Mouse (Mus musculus): ENCODE measurements around the gene Pqlc3. TPM values are rescaled to one million over a fixed set of nuclear protein-coding genes. Genes with fewer than 3 reads are reported as not detected.

Gene Pqlc3
- 29.8 and 37.5 TPM in 2 replicates for polyA plus RNA-seq (2012)

DNA sequence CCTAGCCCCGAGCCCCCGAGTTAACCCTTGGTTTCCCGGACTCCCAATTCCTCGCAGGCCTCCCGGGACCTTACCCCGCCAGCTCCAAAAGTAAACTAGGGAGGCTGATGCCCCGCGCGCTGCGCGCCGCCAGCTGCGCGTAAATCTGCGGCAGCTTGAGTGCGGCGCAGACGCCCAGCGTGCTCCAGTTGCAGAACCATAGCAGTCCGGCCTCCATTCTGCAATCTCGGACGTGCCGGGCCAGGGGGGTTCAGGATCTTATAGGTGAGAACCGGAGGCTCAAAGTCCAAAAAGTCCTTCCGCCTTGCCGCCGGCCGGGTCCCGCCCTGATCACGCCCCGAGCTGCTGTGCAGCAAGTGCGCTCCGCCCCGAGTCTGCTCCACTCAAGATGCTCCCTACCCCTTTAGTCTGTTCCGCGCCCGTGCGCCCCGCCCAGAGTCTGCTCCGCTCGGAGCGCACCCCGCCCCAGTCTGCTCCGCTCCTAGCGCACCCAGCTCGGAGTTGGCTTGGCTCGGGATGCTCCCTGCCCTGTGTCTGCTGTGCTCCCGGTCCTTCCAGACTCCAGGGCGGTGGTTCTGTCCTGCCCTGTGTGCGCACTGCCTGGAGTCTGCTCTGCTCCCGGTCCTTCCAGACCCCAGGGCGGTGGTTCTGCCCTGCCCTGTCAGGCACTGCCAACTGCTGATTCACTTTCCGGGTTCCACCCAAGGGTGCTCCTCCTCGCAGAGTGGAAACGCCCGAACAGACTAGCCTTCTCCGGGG is at the start of gene Pqlc3:
Gene Pqlc3 (minus strand): TSS at position 670 of the 759 bp plus-strand sequence.
- no peak for TF ChIP-seq GATA1 (IDR thresholded peaks at IDR 0.05; ENCODE audit: low read length)

DNA sequence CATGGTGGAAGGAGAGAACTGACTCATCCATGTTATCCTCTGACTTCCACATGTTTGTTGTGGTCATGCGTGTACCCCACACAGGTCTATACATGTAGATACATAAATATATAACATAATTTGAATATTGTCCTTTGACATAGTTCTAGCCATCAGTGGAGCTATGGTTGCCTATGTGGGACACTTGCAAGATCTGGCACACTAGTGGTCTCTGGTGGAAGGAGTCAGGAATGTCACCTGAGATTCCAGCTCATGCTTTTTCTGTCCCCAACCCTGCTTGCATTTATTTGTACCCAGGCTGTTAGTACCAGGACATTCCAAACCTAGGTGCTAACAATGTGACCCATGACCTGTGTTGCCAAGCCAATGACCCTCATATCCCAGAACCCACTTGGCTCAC is 49.6 kb upstream of the Pqlc3 start:
- TF ChIP-seq GATA1 (IDR thresholded peaks at IDR 0.05; ENCODE audit: low read length): no peak

DNA sequence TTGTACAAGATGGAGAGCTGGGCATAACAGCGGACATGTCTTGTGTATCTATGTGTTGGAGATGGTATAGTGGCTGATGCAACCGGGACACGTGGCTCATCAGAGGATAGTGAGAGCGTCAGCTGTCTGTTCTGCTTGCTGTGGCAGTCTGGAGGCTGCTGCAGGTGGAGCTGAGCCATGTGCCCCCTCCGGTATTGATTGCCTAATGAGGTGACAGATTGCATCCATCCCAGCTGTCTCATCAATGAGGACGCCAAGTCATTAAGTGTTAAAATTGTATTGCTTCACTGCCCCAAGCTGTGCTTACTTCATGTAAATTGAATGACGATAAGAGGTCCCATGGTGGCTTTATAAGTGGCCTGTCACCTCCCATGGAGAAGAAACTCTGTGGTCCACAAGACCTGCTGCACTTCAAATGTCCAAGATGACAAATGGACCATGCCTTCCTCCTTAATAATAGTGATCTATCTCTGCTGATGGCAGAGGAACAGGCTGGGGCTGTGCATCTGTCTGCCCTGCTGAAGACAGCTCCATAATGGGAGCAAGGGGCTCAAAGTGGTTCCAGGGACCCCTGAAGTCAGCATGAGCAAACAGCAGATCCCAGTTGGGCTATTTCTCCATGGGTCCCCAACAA is 48.9 kb upstream of the Pqlc3 start:
- no peak for TF ChIP-seq GATA1 (IDR thresholded peaks at IDR 0.05; ENCODE audit: low read length)

DNA sequence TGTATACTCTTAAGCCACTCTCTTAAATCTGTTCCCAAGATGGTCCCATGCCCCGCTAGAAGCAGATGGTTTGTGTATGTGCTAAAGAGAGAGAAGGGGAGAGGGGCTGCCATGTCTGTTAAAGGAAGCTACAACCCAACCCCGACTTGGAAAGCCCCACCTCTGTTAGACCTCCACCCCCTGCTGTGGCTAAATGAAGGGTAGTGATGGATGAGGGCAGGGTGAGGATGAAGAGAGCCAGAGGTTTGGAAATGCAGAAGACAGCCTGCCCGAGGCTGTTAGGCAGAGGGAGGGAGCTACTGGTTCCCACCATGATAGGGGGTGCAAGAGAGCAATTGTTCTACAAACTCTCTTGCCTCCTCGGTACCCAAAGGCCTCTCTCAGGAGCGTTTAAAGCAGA is 43.1 kb upstream of the Pqlc3 start:
- TF ChIP-seq GATA1 (IDR thresholded peaks at IDR 0.05; ENCODE audit: low read length): no peak

DNA sequence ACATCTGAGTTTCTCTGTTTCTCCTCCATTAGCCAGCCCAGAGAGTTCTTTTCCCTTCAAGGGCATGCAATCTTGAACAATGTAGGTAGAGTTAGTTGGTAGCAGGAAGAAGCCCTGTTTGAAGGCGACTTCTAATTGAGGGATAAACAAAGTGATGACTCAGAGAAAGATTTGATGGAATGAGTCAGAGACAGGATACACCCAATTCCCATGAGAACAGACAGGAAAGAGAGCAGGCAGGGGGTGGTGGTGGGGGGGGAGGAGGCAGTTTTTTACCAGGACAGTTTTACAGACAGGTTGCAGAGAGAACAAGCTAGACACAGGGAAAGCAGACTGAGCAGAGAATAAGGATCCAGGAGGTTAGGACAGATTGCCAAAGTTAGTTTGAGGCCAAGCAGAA is 40.4 kb upstream of the Pqlc3 start:
- TF ChIP-seq GATA1 (IDR thresholded peaks at IDR 0.05; ENCODE audit: low read length): no peak

DNA sequence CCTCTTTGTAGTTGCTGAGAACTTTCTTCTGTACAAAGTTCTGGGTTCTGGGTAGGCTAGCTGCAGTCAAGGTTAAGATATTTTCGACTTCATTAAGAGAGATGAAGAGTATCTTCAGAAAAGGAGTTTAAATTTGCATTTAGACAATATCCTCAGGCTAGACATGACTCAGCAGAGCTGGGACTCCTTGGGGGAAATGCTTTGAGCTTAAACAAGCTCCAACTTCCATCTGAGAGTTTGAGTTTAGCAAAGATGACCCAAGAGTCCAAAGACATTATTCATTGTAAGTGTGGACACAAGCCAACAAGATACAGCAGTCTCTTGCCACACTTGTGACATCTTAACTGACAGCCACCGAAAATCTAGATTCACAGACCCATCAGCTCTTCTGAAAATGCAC is 39.2 kb upstream of the Pqlc3 start:
- TF ChIP-seq GATA1 (IDR thresholded peaks at IDR 0.05; ENCODE audit: low read length): no peak

DNA sequence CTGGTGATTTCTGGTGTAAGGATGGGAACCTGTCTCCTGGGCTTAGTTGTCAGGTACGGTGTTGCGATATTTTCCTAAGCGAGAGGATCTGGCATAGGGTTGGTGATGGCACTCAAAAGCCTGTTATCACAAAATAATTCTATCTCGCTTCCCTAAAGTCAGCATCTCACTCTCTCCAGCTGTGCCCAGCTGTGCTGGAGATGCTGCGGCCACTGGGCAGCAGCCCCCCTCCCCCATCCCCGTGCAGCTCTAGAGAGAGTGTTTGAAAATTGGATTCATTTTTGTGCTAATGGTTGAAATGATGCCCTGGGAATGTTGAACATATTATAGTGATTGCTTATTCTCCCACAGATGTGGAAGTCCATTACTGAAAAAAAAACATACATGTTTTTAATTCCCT is 38.0 kb upstream of the Pqlc3 start:
- no peak for TF ChIP-seq GATA1 (IDR thresholded peaks at IDR 0.05; ENCODE audit: low read length)

DNA sequence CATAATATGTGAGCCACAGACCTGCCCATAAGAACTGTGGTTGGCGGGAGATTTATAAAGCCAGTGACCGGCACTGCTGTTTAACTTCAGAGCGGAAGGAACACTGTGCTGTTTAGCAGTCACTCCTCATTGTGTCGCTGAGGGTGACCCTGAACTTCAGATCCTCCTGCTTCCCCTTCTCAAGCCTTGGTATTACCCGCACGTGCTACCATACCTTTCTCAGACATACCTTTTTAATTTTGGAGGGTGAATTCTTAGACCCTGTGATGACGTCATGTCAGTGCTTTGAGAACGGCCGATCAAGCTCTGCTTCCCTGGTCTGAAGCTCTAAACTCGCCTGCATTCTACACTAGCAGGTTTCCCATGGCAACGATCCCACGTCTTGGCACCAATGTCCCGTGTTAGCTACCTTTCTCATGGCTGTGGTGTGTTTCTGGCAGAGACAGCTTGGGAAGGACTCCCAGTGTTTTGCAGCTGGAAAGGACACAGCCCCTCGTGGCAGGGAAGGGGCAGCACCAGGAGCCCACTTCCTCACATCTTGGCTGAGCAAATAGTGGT is 36.9 kb upstream of the Pqlc3 start:
- TF ChIP-seq GATA1 (IDR thresholded peaks at IDR 0.05; ENCODE audit: low read length): no peak

DNA sequence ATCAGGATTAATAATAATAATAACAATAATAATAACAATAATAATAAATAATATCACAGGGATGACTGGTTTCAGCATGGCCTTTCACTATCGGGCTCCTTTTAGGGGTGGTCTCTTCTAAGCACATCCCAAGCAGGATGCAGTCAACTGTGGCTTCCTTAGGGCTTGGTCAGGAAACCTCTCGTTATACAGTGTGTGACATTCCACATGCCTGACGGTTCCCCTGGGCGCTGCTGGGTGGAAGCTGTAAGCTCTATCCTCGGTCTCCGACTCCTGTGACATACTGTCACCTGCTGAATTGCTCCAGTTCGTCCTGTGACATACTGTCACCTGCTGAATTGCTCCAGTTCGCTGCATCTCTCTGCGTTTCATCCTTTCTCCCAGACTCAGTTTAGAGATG is 36.3 kb upstream of the Pqlc3 start:
- no peak for TF ChIP-seq GATA1 (IDR thresholded peaks at IDR 0.05; ENCODE audit: low read length)

DNA sequence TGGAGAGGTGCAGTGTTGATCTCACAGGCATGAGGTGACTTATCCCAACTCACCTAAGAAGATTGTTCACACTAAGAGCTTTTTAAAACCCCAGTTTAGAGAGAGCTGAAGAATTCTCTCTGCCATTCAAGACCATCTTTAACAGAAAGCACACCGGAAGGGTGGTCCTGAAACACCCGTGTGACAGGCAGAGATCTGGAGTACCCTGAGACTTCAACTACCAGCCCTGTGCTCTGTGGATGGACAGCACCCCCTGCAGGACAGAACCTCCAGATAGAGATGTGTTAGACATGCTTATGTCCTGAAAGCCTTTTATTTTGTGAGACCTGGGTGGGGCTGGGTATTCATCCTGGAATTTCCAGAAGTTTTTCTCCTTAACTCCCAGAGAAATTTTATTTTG is 34.9 kb upstream of the Pqlc3 start:
- TF ChIP-seq GATA1 (IDR thresholded peaks at IDR 0.05; ENCODE audit: low read length): no peak

DNA sequence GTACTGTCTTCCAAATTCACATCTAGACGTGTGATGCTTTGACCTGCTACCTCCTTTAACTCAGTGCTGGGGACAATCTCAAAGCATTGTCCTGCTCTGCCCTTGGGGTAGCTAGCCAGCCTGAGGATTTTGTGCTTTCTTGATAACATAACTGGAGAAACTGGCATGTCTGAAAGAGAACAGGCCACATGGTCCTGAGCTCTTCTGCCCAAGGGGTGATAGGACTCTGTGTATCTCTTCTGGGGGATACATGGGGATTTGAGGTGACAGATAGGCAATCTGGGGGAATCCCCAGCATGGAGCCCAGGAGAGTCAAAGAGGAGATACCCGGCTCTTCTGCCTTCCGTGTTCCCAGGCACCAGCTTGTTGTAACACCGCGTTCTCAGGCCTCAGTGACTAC is 34.5 kb upstream of the Pqlc3 start:
- TF ChIP-seq GATA1 (IDR thresholded peaks at IDR 0.05; ENCODE audit: low read length): no peak

DNA sequence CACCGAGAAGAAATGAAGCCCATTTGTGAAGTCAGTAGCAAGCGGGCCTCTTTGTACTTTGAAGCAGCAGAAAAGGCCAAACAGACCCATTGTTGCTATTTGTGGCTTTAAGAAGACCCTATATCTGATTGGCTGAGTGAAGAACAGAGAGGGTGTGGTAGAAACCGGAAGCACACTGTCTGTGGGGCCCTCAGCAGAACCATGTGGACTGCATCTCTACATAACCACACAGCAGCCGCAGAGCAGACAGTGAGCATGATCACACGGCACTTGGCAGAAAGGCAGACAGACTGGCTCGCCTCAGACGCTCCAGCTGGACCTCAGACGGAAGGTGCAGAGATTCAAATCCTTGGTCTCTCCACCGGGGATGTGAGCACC is 33.2 kb upstream of the Pqlc3 start:
- no peak for TF ChIP-seq GATA1 (IDR thresholded peaks at IDR 0.05; ENCODE audit: low read length)

DNA sequence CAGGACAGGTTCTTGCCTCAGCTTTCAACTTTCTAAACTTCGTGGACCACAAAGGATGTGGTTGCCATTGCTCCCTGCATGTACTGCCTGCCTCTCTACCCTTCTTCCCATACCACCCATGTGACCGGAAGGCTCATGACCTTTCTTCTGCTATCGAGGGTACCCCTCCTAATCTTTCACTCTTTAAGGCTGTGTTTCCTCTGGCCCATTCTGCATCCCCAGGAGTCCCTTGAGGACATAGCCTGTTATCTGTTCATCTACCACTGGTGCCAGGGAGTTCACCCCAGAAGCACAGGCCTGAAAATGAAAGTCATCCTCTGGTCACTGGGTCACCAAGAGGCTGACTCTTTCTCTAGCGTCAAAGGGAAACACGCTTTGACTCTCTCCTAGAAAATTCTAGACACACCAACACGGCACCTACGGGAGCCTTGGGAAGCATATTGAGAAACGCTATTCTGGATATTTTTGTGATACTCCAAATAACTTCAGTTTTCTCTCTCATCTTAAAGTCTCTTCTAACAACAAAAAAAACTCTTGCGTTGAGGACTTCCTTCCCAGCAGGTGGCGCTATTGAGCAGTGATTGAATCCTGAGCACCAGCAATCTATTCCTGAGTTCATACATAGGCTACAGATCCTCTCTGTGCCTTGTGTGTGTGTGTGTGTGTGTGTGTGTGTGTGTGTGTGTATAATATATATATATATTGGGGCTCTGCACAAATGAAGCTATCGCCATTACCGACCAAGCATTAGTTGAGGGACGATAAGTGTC is 32.7 kb upstream of the Pqlc3 start:
- TF ChIP-seq GATA1 (IDR thresholded peaks at IDR 0.05; ENCODE audit: low read length): no peak

DNA sequence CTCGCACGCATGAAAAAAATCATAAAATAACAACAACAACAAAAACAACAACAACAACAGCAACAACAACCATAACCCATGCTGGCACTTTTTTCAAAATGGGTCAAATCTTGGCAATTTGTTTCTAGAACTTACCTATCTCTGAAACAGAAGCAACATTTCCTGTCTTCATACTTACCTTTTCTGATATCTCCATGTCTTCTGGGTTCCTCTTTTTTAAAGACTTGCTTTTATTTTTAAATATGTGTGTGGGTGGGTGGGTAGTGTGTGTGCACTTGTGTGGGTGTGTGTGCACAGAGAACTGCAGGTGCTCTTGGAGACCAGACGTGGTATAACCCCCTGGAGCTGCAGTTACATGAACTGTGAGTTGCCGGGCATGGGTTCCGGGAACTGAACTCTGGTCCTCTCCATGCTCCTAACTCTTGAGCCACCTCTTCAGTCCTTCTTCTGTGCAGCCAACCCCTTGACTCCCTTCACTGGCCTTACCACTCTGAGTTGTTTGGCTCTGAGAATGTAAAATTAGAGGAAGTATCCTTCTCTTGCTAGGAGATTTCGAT is 24.4 kb upstream of the Pqlc3 start:
- TF ChIP-seq GATA1 (IDR thresholded peaks at IDR 0.05; ENCODE audit: low read length): no peak

DNA sequence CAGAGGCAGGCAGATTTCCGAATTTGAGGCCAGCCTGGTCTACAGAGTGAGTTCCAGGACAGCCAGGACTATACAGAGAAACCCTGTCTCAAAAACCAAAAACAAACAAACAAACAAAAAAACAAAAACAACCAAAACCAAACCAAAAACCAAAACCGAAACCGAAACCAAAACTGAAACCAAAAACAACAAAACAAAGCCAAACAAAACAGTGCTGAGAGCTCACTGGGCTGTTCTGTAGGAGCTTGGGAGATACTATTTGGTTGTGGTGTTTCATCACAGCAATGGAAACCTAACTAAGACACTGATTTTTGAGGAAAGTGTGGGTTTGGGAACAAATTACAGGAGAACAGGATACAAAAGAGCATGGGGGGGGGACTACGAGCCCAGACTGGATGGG is 21.9 kb upstream of the Pqlc3 start:
- no peak for TF ChIP-seq GATA1 (IDR thresholded peaks at IDR 0.05; ENCODE audit: low read length)

DNA sequence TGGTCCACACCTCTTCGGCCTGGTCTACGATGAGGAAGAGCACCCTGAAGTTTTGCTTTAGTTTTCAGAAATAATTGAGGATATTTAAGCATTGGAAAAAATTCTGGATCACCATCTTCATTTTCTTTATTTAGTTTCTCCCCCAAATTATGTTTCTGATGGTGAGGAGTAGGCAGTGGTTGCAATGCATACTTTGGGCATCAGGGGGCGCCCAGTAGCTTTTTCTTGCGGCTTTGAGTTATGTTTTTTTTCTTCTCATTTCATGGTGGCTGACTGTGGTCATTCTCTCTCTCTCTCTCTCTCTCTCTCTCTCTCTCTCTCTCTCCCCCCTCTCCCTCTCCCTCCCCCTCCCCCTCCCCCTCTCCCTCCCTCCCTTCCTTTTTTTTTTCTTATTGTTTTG is 18.3 kb upstream of the Pqlc3 start:
- no peak for TF ChIP-seq GATA1 (IDR thresholded peaks at IDR 0.05; ENCODE audit: low read length)
